In genomic region chrX:6172823-6173640, GRCm38 (mm10) we compare ENCODE assay signal across 9 mouse cellular contexts. TPM values are rescaled to one million over a fixed set of nuclear protein-coding genes. Genes with fewer than 3 reads are reported as not detected.
A peak's percentile ranks its signal among the peaks of the same experiment; 100 is the strongest.
DNase-seq lines count a peak whose midpoint lies in the region; ATAC-seq and TF ChIP-seq lines count a peak whose summit lies in the region.
"Not testable (repeated sequence)": the region's sequence is repeated elsewhere in the genome, so short reads cannot be mapped to it uniquely, and the experiment has no call there.
"Had no signal": no experiment of that assay in that cellular context is flagged by ENCODE, and none has a peak within 500 bp of the region (broad histone marks: within the 10 kb centered on the region; RNA-seq: fewer than 3 reads in every experiment).

TSS of gene Nudt10 (minus strand) at chrX:6173015.

- not testable (repeated sequence) for H3K36me3 ChIP-seq in forebrain, embryonic 10.5 days (replicated peaks); heart, embryonic 13.5 days; intestine, embryonic 16.5 days (ENCODE audit: control insufficient read depth, insufficient read depth, low read length); liver, embryonic 11.5 days (ENCODE audit: control insufficient read depth, insufficient read depth, low read length); midbrain, embryonic 15.5 days (replicated peaks); stomach, postnatal 0 days (ENCODE audit: control insufficient read depth, insufficient read depth, low read length)

- peak within 1 kb of the TSS; percentile 64 for H3K4me2 ChIP-seq in heart, embryonic 13.5 days
- H3K4me2 ChIP-seq in intestine, embryonic 16.5 days (ENCODE audit: low read depth, low read length) = peak within 1 kb of the TSS; percentile 38
- peak within 1 kb of the TSS; percentile 10; the same call in 1 of the 2 replicates for H3K4me2 ChIP-seq in liver, embryonic 11.5 days
- peak within 1 kb of the TSS; percentile 32; the same call in 1 of the 2 replicates for H3K4me2 ChIP-seq in midbrain, embryonic 15.5 days
- peak within 1 kb of the TSS; percentile 23 for H3K4me2 ChIP-seq in stomach, postnatal 0 days (replicated peaks; ENCODE audit: low read depth)

- WGBS in forebrain, embryonic 10.5 days = 20% methylated on average over 15 of the region's 116 CpGs
- WGBS in heart, embryonic 13.5 days = no CpG with 5 or more reads among the region's 116 CpGs
- WGBS in intestine, embryonic 16.5 days = 1% methylated on average over 12 of the region's 116 CpGs
- no CpG with 5 or more reads among the region's 116 CpGs for WGBS in liver, embryonic 11.5 days
- 26% methylated on average over 9 of the region's 116 CpGs for WGBS in midbrain, embryonic 15.5 days
- no CpG with 5 or more reads among the region's 116 CpGs for WGBS in stomach, postnatal 0 days

- H3K9me3 ChIP-seq in forebrain, embryonic 10.5 days; heart, embryonic 13.5 days; intestine, embryonic 16.5 days (ENCODE audit: control insufficient read depth, low read length); liver, embryonic 11.5 days (ENCODE audit: control insufficient read depth, low read length); midbrain, embryonic 15.5 days; stomach, postnatal 0 days (ENCODE audit: control insufficient read depth, low read length): not testable (repeated sequence)

- TF ChIP-seq CTCF in brain, embryonic 14.5 days (IDR thresholded peaks at IDR 0.05; ENCODE audit: borderline replicate concordance, extremely low read depth, insufficient read depth, insufficient read length); stomach, postnatal 0 days (IDR thresholded peaks at IDR 0.05; ENCODE audit: low read depth): not testable (repeated sequence)

- H3K27ac ChIP-seq in forebrain, embryonic 10.5 days = peak within 1 kb of the TSS; percentile 74; the same call in 1 of the 2 replicates
- not testable (repeated sequence) for H3K27ac ChIP-seq in heart, embryonic 13.5 days (replicated peaks); intestine, embryonic 16.5 days (ENCODE audit: low read length); liver, embryonic 11.5 days (ENCODE audit: low read depth, low read length); stomach, postnatal 0 days (replicated peaks)
- H3K27ac ChIP-seq in midbrain, embryonic 15.5 days = peak within 1 kb of the TSS; percentile 78

- TF ChIP-seq POLR2A in brain, embryonic 14.5 days (IDR thresholded peaks at IDR 0.05; ENCODE audit: borderline replicate concordance, extremely low read depth, insufficient read depth, insufficient read length, poor library complexity, severe bottlenecking) = not testable (repeated sequence)

- not testable (repeated sequence) for H3K4me1 ChIP-seq in forebrain, embryonic 10.5 days; heart, embryonic 13.5 days; intestine, embryonic 16.5 days (ENCODE audit: control insufficient read depth, insufficient read depth, low read length); liver, embryonic 11.5 days (replicated peaks; ENCODE audit: control insufficient read depth, insufficient read depth, low read length); midbrain, embryonic 15.5 days; stomach, postnatal 0 days (replicated peaks; ENCODE audit: control insufficient read depth, insufficient read depth)

- peak within 1 kb of the TSS; percentile 44 for H3K4me3 ChIP-seq in forebrain, embryonic 10.5 days
- peak within 1 kb of the TSS; percentile 44 for H3K4me3 ChIP-seq in heart, embryonic 13.5 days
- peak within 1 kb of the TSS; percentile 28 for H3K4me3 ChIP-seq in intestine, embryonic 16.5 days (ENCODE audit: low read length)
- H3K4me3 ChIP-seq in liver, embryonic 11.5 days (ENCODE audit: low read depth, low read length); stomach, postnatal 0 days (ENCODE audit: low read depth, low read length): not testable (repeated sequence)
- peak within 1 kb of the TSS; percentile 38 for H3K4me3 ChIP-seq in midbrain, embryonic 15.5 days

- not testable (repeated sequence) for TF ChIP-seq EP300 in stomach, postnatal 0 days (optimal IDR thresholded peaks at IDR 0.05)

- H3K27me3 ChIP-seq in forebrain, embryonic 10.5 days (ENCODE audit: poor library complexity, severe bottlenecking); heart, embryonic 13.5 days (replicated peaks); intestine, embryonic 16.5 days (replicated peaks; ENCODE audit: control insufficient read depth, insufficient read depth, low read length); liver, embryonic 11.5 days (replicated peaks; ENCODE audit: control insufficient read depth, insufficient read depth, low read length); midbrain, embryonic 15.5 days (replicated peaks); stomach, postnatal 0 days (ENCODE audit: control insufficient read depth, insufficient read depth, low read length): not testable (repeated sequence)

- peak; percentile 68 for ATAC-seq in heart, embryonic 13.5 days (ENCODE audit: extremely low read depth, insufficient number of reproducible peaks, low FRiP score, low TSS enrichment)
- ATAC-seq in intestine, embryonic 16.5 days = peak; percentile 91
- ATAC-seq in liver, embryonic 11.5 days (replicated peaks; ENCODE audit: low FRiP score) = peak; percentile 71
- ATAC-seq in midbrain, embryonic 15.5 days (replicated peaks) = peak; percentile 92
- peak; percentile 88 for ATAC-seq in stomach, postnatal 0 days (ENCODE audit: low FRiP score, low TSS enrichment)

- DNase-seq in brain, embryonic 14.5 days (ENCODE audit: low read depth); forebrain, embryonic 10.5 days (ENCODE audit: extremely low spot score, low spot score); layer of hippocampus, postnatal 25 days (ENCODE audit: extremely low spot score in 1 of 2, low spot score in 1 of 2); liver, embryonic 11.5 days (ENCODE audit: low spot score); stomach, postnatal 0 days (ENCODE audit: low spot score): not testable (repeated sequence)

- not testable (repeated sequence) for H3K9ac ChIP-seq in heart, embryonic 13.5 days; intestine, embryonic 16.5 days (ENCODE audit: low read depth, low read length); liver, embryonic 11.5 days (ENCODE audit: low read depth, low read length); stomach, postnatal 0 days (ENCODE audit: low read length)
- peak within 1 kb of the TSS; percentile 35; the same call in 1 of the 2 replicates for H3K9ac ChIP-seq in midbrain, embryonic 15.5 days

RNA-seq across cellular contexts. Expression of gene Nudt10, which starts in this region (rescaled TPM):
- 41.2 and 43.8 TPM in 2 replicates for polyA plus RNA-seq in brain, embryonic 14.5 days (2012; rRNA removed)
- 14.8 and 15.0 TPM in 2 replicates for polyA plus RNA-seq in forebrain, embryonic 10.5 days (2016; fragmentation: Nextera tagmentation; extraction: Ambion mirVana)
- polyA plus RNA-seq in heart, embryonic 13.5 days (2015; fragmentation: Nextera tagmentation; extraction: Ambion mirVana) = 3.6 and 4.0 TPM in 2 replicates
- 2.7 and 2.8 TPM in 2 replicates for polyA plus RNA-seq in intestine, embryonic 16.5 days (2015; fragmentation: Nextera tagmentation; extraction: Ambion mirVana)
- 10 to 100 TPM; 30.6 to 33.1 TPM for total RNA-seq in layer of hippocampus, postnatal 25 days (2021)
- polyA plus RNA-seq in liver, embryonic 11.5 days (2014; fragmentation: Nextera tagmentation; extraction: Ambion mirVana) = 2.2 and 3.1 TPM in 2 replicates
- polyA plus RNA-seq in midbrain, embryonic 15.5 days (2015; fragmentation: Nextera tagmentation; extraction: Ambion mirVana) = 57.8 and 64.1 TPM in 2 replicates
- polyA plus RNA-seq in stomach, postnatal 0 days (2015; fragmentation: Nextera tagmentation; extraction: Ambion mirVana) = 2.1 and 2.6 TPM in 2 replicates
- polyA plus RNA-seq: CD4-positive, CD25-positive, alpha-beta regulatory T cell, adult 4 months had no signal

Comparison
In these comparisons a context has a peak if more than half of its experiments do, and no peak if none do; other contexts are left out.
1. H3K4me2 ChIP-seq: peak in every context shown above with its lines; median percentile 64 in heart, embryonic 13.5 days; 38 in intestine, embryonic 16.5 days; 32 in midbrain, embryonic 15.5 days; 23 in stomach, postnatal 0 days; 10 in liver, embryonic 11.5 days.